Mouse (Mus musculus) splenic B cell, adult 2 months (primary cell): ENCODE data around the gene Gxylt1.
A peak's percentile ranks its signal among the peaks of the same experiment; 100 is the strongest.
"Not testable (repeated sequence)": the region's sequence is repeated elsewhere in the genome, so short reads cannot be mapped to it uniquely, and the experiment has no call there.

Source experiments
- DNase-seq: peaks from one replicate; pipeline ENCODE4 v3.0.0-alpha.2; 2011; ENCODE audit warnings: low read depth, low spot score
- H3K27me3 ChIP-seq: 2 replicates; pipeline ENCODE4 v1.6.1; 2012; ENCODE audit warnings: mild to moderate bottlenecking, low read length, moderate library complexity, mixed read lengths; ENCODE audit not compliant: control insufficient read depth, poor library complexity, insufficient read depth, severe bottlenecking
- H3K36me3 ChIP-seq: 2 replicates; pipeline ENCODE4 v1.6.1; 2012; ENCODE audit warnings: mild to moderate bottlenecking, low read length, moderate library complexity, mixed read lengths; ENCODE audit not compliant: control insufficient read depth, poor library complexity, insufficient read depth, severe bottlenecking

Gxylt1 gene

DNA sequence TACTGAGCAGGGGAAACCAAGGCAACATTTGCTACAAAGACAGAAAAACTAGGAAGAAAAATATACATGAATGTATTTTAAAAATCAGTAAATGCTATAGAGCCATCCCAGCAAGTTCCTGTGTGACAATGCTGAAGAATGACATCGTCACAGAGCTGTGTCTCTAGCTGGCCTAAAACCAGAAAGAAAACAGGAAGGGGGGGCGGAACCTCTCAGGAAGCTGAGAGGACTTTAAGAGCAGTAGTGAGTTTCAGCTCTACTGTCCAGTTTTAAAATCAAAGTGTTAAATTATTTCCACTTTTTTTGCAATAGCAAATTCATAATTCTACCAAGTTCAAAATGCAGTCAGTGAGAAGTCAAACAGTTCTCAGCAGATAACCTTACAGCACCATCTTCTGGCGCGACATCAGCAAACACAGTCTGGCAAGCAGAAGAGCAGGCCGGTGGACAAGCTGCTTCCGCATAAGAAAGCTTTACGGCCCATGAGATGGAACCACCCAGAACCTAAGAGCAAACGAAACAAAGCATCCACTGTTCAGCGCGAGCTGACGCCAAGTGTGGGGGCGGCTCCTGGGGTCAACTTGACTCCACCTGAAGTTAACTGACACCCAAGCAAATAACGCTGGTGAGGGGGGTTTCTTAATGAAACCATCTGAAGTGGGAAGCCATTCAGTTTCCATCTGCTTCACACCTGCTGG, 23.3 kb downstream of the Gxylt1 start:
- Histone ChIP-seq H3K36me3 (peaks cover 14% of the 10 kb centered on the region), H3K27me3 (no peaks in the 10 kb centered on the region)
- peak; percentile 38 for DNase-seq

DNA sequence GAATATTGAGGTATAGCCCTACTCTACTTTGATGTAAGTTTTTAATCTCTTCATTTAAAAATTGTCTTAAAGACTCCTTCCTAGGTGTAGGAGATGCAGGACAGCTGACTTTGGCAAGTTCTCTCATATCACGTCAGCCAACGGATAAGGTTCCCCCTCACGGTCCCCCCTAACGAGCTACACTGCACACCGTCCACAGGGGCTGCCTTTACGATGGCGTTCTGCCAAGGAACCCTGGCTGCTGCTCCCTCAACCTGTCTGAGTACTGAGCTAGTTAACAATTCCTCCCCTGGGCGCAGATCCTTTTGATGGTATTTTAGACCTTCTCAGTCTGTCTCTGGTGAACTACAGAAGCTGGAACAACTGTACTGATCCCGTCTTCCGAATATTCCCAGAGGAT, 31.8 kb downstream of the Gxylt1 start:
- H3K27me3 ChIP-seq, result no peaks in the 10 kb centered on the region
- no peak for DNase-seq
- H3K36me3 ChIP-seq, result peaks cover 14% of the 10 kb centered on the region; the same call in 1 of the 2 replicates

DNA sequence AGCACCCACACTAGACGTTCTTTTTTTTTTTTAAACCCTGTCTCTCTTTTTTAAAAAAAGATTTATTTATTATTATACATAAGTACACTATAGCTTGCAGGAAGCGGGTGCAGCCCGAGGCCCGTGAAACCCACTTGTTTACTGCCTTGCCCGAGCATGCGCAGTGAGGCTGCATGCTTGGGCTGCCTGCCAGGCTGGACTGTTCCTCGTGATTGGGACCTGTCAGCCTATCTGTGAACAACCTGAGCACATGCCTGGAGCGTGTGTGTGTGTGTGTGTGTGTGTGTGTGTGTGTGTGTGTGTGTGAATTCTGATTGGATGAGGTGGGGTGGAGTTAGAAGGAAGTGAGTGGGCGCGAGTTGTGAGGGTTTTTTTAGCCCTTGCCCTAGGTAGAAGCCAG, 38.5 kb downstream of the Gxylt1 start:
- DNase-seq, H3K27me3 ChIP-seq, H3K36me3 ChIP-seq: not testable (repeated sequence)

DNA sequence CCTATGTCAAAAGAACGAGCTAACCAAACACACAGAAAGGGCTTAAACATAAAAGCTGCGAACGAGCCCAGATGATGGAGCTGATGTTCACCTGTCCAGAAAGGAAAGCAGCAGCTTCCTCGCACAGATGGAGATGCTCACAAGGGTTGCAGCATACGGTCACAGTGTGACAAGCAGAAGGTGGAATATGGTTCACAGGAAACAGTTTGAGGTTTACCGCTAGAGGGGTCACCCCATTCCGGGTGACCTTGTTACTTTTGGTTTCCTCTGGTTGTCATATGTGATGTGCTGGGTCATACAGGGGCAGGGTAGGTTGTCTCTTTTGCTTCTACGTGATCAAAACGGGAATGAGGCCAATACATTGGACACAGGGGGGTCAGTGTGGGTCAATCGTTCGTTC, 46.0 kb downstream of the Gxylt1 start:
- DNase-seq, result peak; percentile 24
- Histone ChIP-seq H3K36me3 (no peaks in the 10 kb centered on the region), H3K27me3 (no peaks in the 10 kb centered on the region)

DNA sequence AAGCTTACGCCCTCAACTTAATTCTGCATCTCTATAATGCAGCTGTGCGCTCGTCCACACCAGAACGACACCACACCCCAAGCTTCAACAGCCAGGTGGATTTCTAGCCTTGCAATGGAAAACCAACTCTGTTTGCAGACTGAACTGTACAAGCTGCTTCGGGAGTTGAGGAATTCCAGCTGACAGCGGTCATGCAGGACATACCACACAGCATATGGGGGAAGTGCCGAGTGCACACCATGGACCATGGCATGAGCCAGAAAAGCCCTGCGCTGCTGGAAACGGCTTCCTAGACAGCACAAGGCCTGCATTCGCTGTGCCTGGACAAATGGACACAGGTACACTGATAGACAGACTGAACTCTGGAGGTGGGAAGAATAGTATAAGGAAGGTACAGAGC, 46.6 kb downstream of the Gxylt1 start:
- DNase-seq, result no peak
- no peaks in the 10 kb centered on the region for H3K36me3 ChIP-seq
- no peaks in the 10 kb centered on the region for H3K27me3 ChIP-seq

DNA sequence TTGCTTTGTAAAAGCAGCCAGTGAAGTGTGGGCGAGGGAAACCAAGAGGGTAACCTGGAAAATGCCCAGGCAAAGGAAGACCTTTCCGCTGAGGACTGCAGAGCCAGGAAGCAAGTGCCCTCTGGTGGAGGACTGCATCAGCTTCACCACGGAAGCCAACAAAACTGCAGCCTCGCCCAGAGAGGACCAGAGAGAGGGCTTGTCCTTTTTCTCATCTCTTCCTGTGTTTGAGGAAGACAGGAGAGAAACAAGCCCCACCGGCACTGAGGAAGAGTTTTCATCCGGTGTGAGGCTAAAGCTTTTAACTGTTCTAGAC, 47.3 kb downstream of the Gxylt1 start:
- peak; percentile 23 for DNase-seq
- H3K36me3 ChIP-seq, result no peaks in the 10 kb centered on the region
- no peaks in the 10 kb centered on the region for H3K27me3 ChIP-seq

DNA sequence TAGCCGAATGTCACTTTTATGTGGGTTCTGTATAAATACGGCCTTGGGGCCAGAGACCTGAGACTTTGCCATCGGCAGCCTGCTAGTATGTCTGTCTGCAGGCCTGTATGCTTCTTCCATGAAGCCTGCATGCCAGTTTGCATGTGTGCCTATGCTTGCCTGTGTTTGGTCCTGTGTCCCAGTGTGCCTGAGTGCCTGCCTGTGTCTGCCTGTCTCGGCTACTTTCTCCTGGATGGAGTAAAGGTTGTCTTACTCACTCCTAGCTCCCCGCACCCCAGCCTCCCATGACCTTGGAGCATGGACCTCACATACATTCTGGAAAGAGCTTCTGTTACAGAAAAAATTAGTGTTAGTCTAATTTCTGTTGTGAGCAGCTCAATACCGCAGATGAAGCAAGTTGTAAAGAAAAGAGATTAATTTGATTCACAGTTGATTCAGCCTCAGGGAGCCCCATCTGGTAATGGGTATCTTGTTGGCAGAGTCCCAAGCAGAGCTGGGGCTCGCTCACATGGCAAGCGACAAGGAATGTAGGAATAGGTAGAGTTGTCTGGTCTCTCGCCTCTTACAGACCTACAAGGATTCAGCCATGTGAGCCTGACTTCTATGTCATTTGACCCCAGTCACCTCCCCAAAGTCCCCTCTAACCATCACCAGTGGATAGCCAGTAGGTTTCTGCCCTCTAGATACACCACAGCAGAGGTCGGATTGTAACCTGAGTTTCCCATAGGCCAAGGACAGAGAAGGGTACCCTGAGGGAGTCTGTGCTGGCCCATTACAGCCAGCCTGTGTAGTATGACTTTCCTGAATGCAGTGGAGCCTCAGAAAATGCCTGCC, 47.8 kb downstream of the Gxylt1 start:
- no peaks in the 10 kb centered on the region for H3K36me3 ChIP-seq
- no peak for DNase-seq
- no peaks in the 10 kb centered on the region for H3K27me3 ChIP-seq

DNA sequence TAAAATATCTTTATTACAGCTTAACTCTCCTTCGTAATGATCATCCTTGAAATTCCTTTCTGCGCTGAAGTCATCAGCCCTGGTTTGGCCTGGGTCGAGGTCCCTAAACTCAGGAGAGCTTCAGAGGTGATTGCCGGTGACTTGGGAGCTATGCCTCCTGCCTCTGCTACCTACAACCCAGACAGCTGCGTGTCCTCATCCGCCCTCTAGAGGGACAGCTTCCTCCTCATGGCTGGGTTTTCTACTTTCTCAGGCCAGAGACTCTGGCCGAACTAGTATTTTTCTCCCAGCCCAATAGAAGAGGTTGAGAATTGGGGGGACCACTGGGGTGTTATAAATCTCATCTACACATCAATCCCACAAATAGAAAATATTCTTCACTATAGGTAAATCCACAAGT, 52.5 kb downstream of the Gxylt1 start:
- peak; percentile 23 for DNase-seq
- H3K36me3 ChIP-seq, result no peaks in the 10 kb centered on the region
- H3K27me3 ChIP-seq, result no peaks in the 10 kb centered on the region

DNA sequence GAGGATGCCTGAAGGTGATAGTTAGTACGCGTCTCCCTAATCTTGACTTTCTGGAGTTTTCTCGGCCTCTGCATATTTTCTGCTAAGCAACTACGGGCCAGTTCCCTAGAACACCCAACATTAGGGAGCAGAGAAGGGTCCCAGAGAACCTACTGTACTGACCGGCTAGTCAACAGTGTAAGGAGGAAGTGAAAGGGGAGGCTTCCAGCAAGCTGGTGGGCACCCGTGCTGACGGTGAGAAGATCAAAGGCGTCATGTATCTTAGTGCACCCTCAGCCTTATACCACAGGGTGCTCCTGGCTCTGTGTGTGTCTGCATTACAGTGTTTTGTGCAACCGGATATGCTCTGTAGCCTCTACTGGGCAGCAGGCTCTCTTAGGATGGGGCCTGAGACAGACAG, 62.4 kb downstream of the Gxylt1 start:
- no peak for DNase-seq
- H3K27me3 ChIP-seq, result no peaks in the 10 kb centered on the region
- no peaks in the 10 kb centered on the region for H3K36me3 ChIP-seq

DNA sequence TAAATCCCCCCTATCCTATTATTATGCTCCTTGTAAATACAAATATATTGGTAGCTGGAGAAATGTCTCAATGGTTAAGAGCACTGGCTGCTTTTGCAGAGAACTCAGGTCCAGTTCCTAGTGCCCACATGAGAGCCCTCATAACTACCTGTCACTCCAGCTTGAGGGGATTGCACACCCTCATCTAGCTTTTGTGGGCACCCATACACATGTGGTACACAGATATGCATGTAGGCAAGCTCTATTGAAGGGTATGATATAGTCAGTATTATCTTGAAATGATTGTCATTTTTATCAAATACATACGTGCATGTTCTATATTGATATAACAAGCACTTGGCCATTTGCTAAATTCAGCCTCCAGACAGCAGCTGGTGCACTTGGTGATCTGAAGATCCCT, 70.1 kb downstream of the Gxylt1 start:
- DNase-seq, result no peak
- H3K36me3 ChIP-seq, result no peaks in the 10 kb centered on the region
- no peaks in the 10 kb centered on the region for H3K27me3 ChIP-seq

DNA sequence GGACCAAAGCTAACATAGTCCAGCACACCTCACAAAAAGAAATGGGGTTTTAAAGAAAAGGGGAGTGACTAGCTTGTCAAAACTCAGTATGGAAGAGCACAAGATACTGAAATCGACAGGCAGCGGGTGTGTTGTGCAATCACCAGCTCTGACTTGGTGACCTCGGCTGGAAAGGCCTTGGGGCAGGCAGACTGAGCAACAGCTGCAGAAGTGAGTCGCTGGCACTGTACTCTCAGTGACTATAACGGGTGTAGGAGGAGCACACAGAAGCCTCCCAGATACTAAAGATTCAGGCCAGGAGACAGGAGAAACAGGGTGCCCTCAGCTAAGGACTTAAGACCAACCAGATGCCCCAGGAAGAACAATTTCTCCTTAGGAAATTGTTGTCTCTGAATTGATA, 73.0 kb downstream of the Gxylt1 start:
- no peak for DNase-seq
- Histone ChIP-seq H3K27me3 (no peaks in the 10 kb centered on the region), H3K36me3 (no peaks in the 10 kb centered on the region)

DNA sequence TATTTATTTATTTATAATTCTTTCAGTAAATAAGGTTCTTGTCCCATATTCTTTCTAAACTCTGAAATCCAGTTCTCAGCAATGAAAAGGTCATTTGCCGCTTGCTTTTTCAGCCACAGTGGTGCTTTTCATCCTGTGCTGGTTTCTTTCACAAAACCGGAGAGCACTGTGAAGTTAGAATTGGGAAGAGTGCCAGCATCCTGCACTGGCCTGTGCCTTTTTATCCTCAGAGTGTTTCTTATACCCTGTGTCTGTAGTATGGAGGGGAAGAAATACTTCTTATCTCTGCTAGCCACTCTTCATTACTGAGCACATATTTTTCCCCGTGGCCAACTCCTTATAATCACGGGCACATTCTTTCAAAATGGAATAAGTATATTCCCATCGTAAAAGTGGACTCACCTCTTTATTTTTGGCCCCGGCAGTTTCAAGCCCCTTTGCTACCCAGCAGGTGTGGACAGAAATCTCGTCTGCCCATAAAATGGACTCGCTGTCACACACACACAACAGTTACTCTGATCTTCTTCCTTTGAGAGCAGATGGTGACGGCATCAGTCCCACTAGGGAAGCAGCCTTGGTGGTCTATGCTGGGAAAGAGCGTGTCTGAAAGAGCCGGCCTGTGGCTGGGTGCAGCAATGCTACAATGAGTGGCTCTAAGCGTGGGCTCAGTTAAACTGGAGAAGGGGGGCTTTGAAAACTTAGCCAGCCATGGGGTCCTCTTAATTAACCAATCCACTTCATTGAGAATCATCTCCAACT, 83.4 kb downstream of the Gxylt1 start:
- no peaks in the 10 kb centered on the region for H3K27me3 ChIP-seq
- DNase-seq, result no peak

More for the DNA sequence above, 83.4 kb downstream of the Gxylt1 start:
- no peaks in the 10 kb centered on the region for H3K36me3 ChIP-seq
